In the genomic region with DNA sequence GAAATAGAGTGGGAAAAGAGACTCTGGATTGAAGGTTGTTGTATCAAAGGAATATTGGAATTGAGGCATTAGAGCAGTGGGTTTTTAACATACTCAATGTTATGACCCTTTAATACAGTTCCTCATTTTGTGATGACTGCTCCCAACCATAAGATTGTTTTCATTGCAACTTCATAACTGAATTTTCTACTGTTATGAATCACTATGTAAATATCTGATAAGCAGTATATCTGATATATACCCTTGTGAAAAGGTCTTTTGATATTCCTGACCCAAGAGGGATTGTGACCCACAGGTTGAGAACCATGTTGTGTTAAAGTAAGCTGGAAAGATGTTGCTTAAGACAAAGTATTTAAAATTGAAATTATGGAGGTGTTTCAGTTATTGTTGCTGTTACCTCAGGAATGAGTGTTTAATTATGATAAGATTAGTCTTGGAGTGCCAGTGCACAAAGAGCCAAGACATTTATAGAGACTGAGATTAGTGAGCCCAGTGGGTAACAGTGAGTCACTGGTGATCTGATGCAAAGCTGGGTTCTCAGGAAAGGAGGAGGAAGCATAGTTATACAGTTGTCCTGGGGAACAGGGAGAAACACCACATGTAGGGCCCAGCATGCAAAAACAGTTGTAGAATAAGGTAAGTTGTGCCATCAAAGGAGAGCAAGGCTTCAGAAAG, we compare ENCODE assay signal across 17 mouse cellular contexts. TPM values are rescaled to one million over a fixed set of nuclear protein-coding genes. Genes with fewer than 3 reads are reported as not detected.
A peak's percentile ranks its signal among the peaks of the same experiment; 100 is the strongest.
DNase-seq lines count a peak whose midpoint lies in the region; ATAC-seq and TF ChIP-seq lines count a peak whose summit lies in the region.
"Had no signal": no experiment of that assay in that cellular context is flagged by ENCODE, and none has a peak within 500 bp of the region (broad histone marks: within the 10 kb centered on the region; RNA-seq: fewer than 3 reads in every experiment).

No protein-coding gene starts in this region.

- H3K27me3 ChIP-seq in Patski: no peaks in the 10 kb centered on the region
- H3K27me3 ChIP-seq in midbrain, embryonic 14.5 days (ENCODE audit: control insufficient read depth, insufficient read depth, low read length): no peaks in the 10 kb centered on the region
- H3K27me3 ChIP-seq: hindbrain, embryonic 15.5 days; limb, embryonic 12.5 days had no signal

- H3K4me3 ChIP-seq in gastrocnemius, adult 2 months: no peak overlapping the region
- H3K4me3 ChIP-seq in midbrain, embryonic 14.5 days (replicated peaks; ENCODE audit: low read depth, low read length): no peak overlapping the region
- H3K4me3 ChIP-seq: hindbrain, embryonic 15.5 days; limb, embryonic 12.5 days had no signal

- POLR2A ChIA-PET in Patski (lab: Charles Lee): interaction anchor here (1.4 kb wide), 1 partner anchor 25 kb away, joined by 3 read pairs; a partner anchor contains a TSS

- peak; percentile 96 for ATAC-seq in Patski
- peak; percentile 83 for ATAC-seq in megakaryocyte progenitor cell, adult 5-6 weeks (replicated peaks; ENCODE audit: poor library complexity)
- no peak for ATAC-seq in midbrain, embryonic 14.5 days (ENCODE audit: low FRiP score, low TSS enrichment)
- ATAC-seq: forebrain, postnatal 0 days; midbrain, embryonic 16.5 days had no signal

- DNase-seq in gastrocnemius, adult 2 months: no peak
- DNase-seq in gastrocnemius, adult 18-20 months (ENCODE audit: low spot score): no peak
- DNase-seq in 3134 (ENCODE audit: extremely low read depth, insufficient read length, low spot score): peak; percentile 6
- peak; percentile 37 for DNase-seq in Patski (ENCODE audit: low read depth, low spot score)
- DNase-seq in gastrocnemius, postnatal 25 days: no peak
- DNase-seq in adrenal gland, postnatal 25 days: no peak
- no peak for DNase-seq in midbrain, embryonic 14.5 days
- DNase-seq: B cell, adult 2 months; forebrain, postnatal 0 days; gastrocnemius, postnatal 10 days; kidney, adult 18-20 months; kidney, postnatal 14 days; thymus, postnatal 25 days had no signal

- H3K9me3 ChIP-seq in midbrain, embryonic 14.5 days (ENCODE audit: control insufficient read depth, low read length): no peaks in the 10 kb centered on the region
- H3K9me3 ChIP-seq: hindbrain, embryonic 15.5 days; limb, embryonic 12.5 days had no signal

- CTCF ChIA-PET in Patski (lab: Charles Lee): interaction anchor here (0.8 to 2.0 kb wide), 3 partner anchors 9 to 27 kb away, joined by 3 to 8 read pairs (median 4); no protein-coding TSS in a partner anchor

- no peak overlapping the region for H3K4me2 ChIP-seq in midbrain, embryonic 14.5 days (ENCODE audit: low read length)
- H3K4me2 ChIP-seq: hindbrain, embryonic 15.5 days; limb, embryonic 12.5 days had no signal

- peak overlapping the region; percentile 16; the same call in 1 of the 2 replicates for H3K27ac ChIP-seq in gastrocnemius, adult 2 months
- no peak overlapping the region for H3K27ac ChIP-seq in midbrain, embryonic 14.5 days (replicated peaks; ENCODE audit: low read depth, low read length)
- H3K27ac ChIP-seq: hindbrain, embryonic 15.5 days; limb, embryonic 12.5 days had no signal

- TF ChIP-seq CTCF in gastrocnemius, adult 2 months (IDR thresholded peaks at IDR 0.05): no peak
- TF ChIP-seq CTCF in Patski (IDR thresholded peaks at IDR 0.05): no peak

- H3K9ac ChIP-seq in midbrain, embryonic 14.5 days (replicated peaks; ENCODE audit: low read length): no peak overlapping the region
- H3K9ac ChIP-seq: forebrain, postnatal 0 days; hindbrain, embryonic 15.5 days; limb, embryonic 12.5 days had no signal

- H3K36me3 ChIP-seq in midbrain, embryonic 14.5 days (ENCODE audit: control insufficient read depth, insufficient read depth, low read length): no peaks in the 10 kb centered on the region
- H3K36me3 ChIP-seq: hindbrain, embryonic 15.5 days; limb, embryonic 12.5 days had no signal

- no peaks in the 10 kb centered on the region for H3K4me1 ChIP-seq in midbrain, embryonic 14.5 days (ENCODE audit: control insufficient read depth, insufficient read depth, low read length)
- H3K4me1 ChIP-seq: hindbrain, embryonic 15.5 days had no signal

- intact Hi-C loops in gastrocnemius, adult 2 months (cut with DNase I): no loop called here

- in situ Hi-C loops in Patski (cut with MboI; ENCODE audit: low pct_unique_long_range_greater_than_20kb): no loop called here

RNA-seq across cellular contexts. Expression of a gene that starts 25.6 kb away (rescaled TPM):
- 100 to 1,000 TPM in 1 of 2 experiments, 10 to 100 TPM in 1; 86.0 to 103 TPM for total RNA-seq in gastrocnemius, adult 2 months (2021)
- 10 to 100 TPM; 71.6 to 89.3 TPM for total RNA-seq in gastrocnemius, adult 18-20 months (2021)
- 72.1 TPM for polyA plus RNA-seq in Patski (2021)
- 56.7 and 64.2 TPM in 2 replicates for total RNA-seq in megakaryocyte progenitor cell, adult 5-6 weeks (2015)
- 45.8 and 69.0 TPM in 2 replicates for total RNA-seq in megakaryocyte progenitor cell, adult 5-6 weeks (2017)
- total RNA-seq in gastrocnemius, postnatal 25 days (2021): 10 to 100 TPM; 59.4 to 89.8 TPM
- total RNA-seq in adrenal gland, postnatal 25 days (2021): 82.9 and 88.5 TPM in 2 replicates
- 17.2 and 17.8 TPM in 2 replicates for polyA plus RNA-seq in midbrain, embryonic 14.5 days (2014; fragmentation: Nextera tagmentation; extraction: Ambion mirVana)

Comparison
In these comparisons a context has a peak if more than half of its experiments do, and no peak if none do; other contexts are left out.
1. DNase-seq: peak in 3134 (single experiment) and Patski (single experiment); none in gastrocnemius, adult 2 months (single experiment), gastrocnemius, adult 18-20 months (single experiment), gastrocnemius, postnatal 25 days (single experiment), adrenal gland, postnatal 25 days (single experiment) and midbrain, embryonic 14.5 days (single experiment).